In the genomic region with DNA sequence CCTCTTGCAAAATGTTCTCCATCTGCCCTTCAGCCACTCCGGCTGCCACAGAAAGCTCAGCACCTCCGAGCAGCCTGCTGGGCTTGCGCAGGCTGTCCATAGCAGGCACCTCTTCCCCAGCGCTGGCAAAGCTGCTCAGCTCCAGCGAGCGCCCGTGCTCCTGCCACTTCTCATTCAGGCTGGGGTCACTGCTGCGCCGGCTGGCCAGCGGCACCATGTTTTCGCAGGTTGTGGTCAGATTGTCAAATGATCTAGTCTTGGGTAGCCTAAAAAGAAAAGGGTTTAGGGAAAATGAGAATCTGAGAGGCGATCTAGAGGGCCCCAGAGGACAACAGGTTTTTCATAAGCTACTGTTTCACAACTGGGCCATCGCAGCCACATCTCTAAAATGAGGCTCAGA, we compare ENCODE assay signal across 22 mouse cellular contexts. TPM values are rescaled to one million over a fixed set of nuclear protein-coding genes. Genes with fewer than 3 reads are reported as not detected.
DNase-seq lines count a peak whose midpoint lies in the region; ATAC-seq and TF ChIP-seq lines count a peak whose summit lies in the region.
"Had no signal": no experiment of that assay in that cellular context is flagged by ENCODE, and none has a peak within 500 bp of the region (broad histone marks: within the 10 kb centered on the region; RNA-seq: fewer than 3 reads in every experiment).

No protein-coding gene starts in this region.

- no peak for TF ChIP-seq EP300 in stomach, postnatal 0 days (optimal IDR thresholded peaks at IDR 0.05)

- no peaks in the 10 kb centered on the region for H3K4me1 ChIP-seq in heart, embryonic 11.5 days (ENCODE audit: control insufficient read depth, insufficient read depth, low read length)
- peaks cover 10% of the 10 kb centered on the region; the same call in 1 of the 2 replicates for H3K4me1 ChIP-seq in stomach, embryonic 16.5 days (ENCODE audit: control insufficient read depth, insufficient read depth, low read length)
- H3K4me1 ChIP-seq in stomach, postnatal 0 days (replicated peaks; ENCODE audit: control insufficient read depth, insufficient read depth): no peaks in the 10 kb centered on the region
- peaks cover 28% of the 10 kb centered on the region for H3K4me1 ChIP-seq in liver, embryonic 16.5 days (ENCODE audit: control insufficient read depth, low read depth, low read length)
- no peaks in the 10 kb centered on the region for H3K4me1 ChIP-seq in midbrain, embryonic 15.5 days
- H3K4me1 ChIP-seq: embryonic facial prominence, embryonic 10.5 days; hindbrain, embryonic 15.5 days had no signal

- H3K4me3 ChIP-seq in heart, embryonic 11.5 days (ENCODE audit: low read depth, low read length): no peak overlapping the region
- no peak overlapping the region for H3K4me3 ChIP-seq in stomach, embryonic 16.5 days (replicated peaks; ENCODE audit: low read length)
- H3K4me3 ChIP-seq in stomach, postnatal 0 days (ENCODE audit: low read depth, low read length): no peak overlapping the region
- no peak overlapping the region for H3K4me3 ChIP-seq in liver, embryonic 16.5 days (ENCODE audit: low read depth, low read length)
- H3K4me3 ChIP-seq in midbrain, embryonic 15.5 days: no peak overlapping the region
- H3K4me3 ChIP-seq: embryonic facial prominence, embryonic 10.5 days; forebrain, embryonic 15.5 days; heart, adult 2 months; heart, embryonic 12.5 days; hindbrain, embryonic 15.5 days had no signal

- no peak for DNase-seq in heart, postnatal 36 days
- no peak for DNase-seq in stomach, postnatal 0 days (ENCODE audit: low spot score)
- DNase-seq in adipocyte (ENCODE audit: low spot score): no peak
- DNase-seq: adrenal gland, adult 2 months; adrenal gland, postnatal 25 days; cerebellum, adult 18-20 months; cerebellum, adult 9-11 months; gastrocnemius, postnatal 10 days; heart, adult 2 months; heart, postnatal 14 days had no signal

- WGBS in heart, embryonic 11.5 days (ENCODE audit: insufficient replicate concordance): 93% methylated on average over 13 of the region's 13 CpGs
- WGBS in stomach, embryonic 16.5 days: 96% methylated on average over 13 of the region's 13 CpGs
- WGBS in stomach, postnatal 0 days: 94% methylated on average over 13 of the region's 13 CpGs
- WGBS in liver, embryonic 16.5 days (ENCODE audit: insufficient replicate concordance): 91% methylated on average over 13 of the region's 13 CpGs
- 97% methylated on average over 13 of the region's 13 CpGs for WGBS in midbrain, embryonic 15.5 days

- H3K36me3 ChIP-seq in heart, embryonic 11.5 days (ENCODE audit: control insufficient read depth, insufficient read depth, low read length): peaks cover 39% of the 10 kb centered on the region
- peaks cover 38% of the 10 kb centered on the region for H3K36me3 ChIP-seq in stomach, embryonic 16.5 days (ENCODE audit: control insufficient read depth, insufficient read depth, low read length)
- H3K36me3 ChIP-seq in stomach, postnatal 0 days (ENCODE audit: control insufficient read depth, insufficient read depth, low read length): peaks cover 43% of the 10 kb centered on the region
- peaks cover 90% of the 10 kb centered on the region for H3K36me3 ChIP-seq in liver, embryonic 16.5 days (ENCODE audit: control insufficient read depth, insufficient read depth)
- H3K36me3 ChIP-seq in midbrain, embryonic 15.5 days (replicated peaks): peaks cover 70% of the 10 kb centered on the region

- no peak for TF ChIP-seq CTCF in stomach, postnatal 0 days (IDR thresholded peaks at IDR 0.05; ENCODE audit: low read depth)

- no peak overlapping the region for H3K4me2 ChIP-seq in heart, embryonic 11.5 days
- H3K4me2 ChIP-seq in stomach, embryonic 16.5 days (ENCODE audit: low read depth, low read length): no peak overlapping the region
- no peak overlapping the region for H3K4me2 ChIP-seq in stomach, postnatal 0 days (replicated peaks; ENCODE audit: low read depth)
- peak overlapping the region; percentile 43 for H3K4me2 ChIP-seq in liver, embryonic 16.5 days (ENCODE audit: low read depth, low read length)
- H3K4me2 ChIP-seq in midbrain, embryonic 15.5 days: no peak overlapping the region
- H3K4me2 ChIP-seq: forebrain, embryonic 15.5 days; heart, embryonic 12.5 days; hindbrain, embryonic 15.5 days had no signal

- H3K9me3 ChIP-seq in heart, embryonic 11.5 days (replicated peaks; ENCODE audit: control insufficient read depth, low read length): no peaks in the 10 kb centered on the region
- no peaks in the 10 kb centered on the region for H3K9me3 ChIP-seq in stomach, embryonic 16.5 days (replicated peaks; ENCODE audit: control insufficient read depth, low read length)
- no peaks in the 10 kb centered on the region for H3K9me3 ChIP-seq in stomach, postnatal 0 days (ENCODE audit: control insufficient read depth, low read length)
- H3K9me3 ChIP-seq in liver, embryonic 16.5 days (replicated peaks; ENCODE audit: control insufficient read depth, low read length): no peaks in the 10 kb centered on the region
- no peaks in the 10 kb centered on the region for H3K9me3 ChIP-seq in midbrain, embryonic 15.5 days
- H3K9me3 ChIP-seq: embryonic facial prominence, embryonic 10.5 days; forebrain, embryonic 15.5 days; heart, embryonic 12.5 days; hindbrain, embryonic 15.5 days had no signal

- H3K9ac ChIP-seq in heart, embryonic 11.5 days (ENCODE audit: low read depth, low read length): no peak overlapping the region
- no peak overlapping the region for H3K9ac ChIP-seq in stomach, embryonic 16.5 days (ENCODE audit: low read length)
- no peak overlapping the region for H3K9ac ChIP-seq in stomach, postnatal 0 days (ENCODE audit: low read length)
- H3K9ac ChIP-seq in liver, embryonic 16.5 days (ENCODE audit: low read depth, low read length): peak overlapping the region; percentile 26; the same call in 1 of the 2 replicates
- no peak overlapping the region for H3K9ac ChIP-seq in midbrain, embryonic 15.5 days
- H3K9ac ChIP-seq: forebrain, embryonic 15.5 days; heart, embryonic 12.5 days; hindbrain, embryonic 15.5 days had no signal

- H3K27ac ChIP-seq in heart, embryonic 11.5 days (ENCODE audit: low read depth, low read length): peak overlapping the region; percentile 24; the same call in 1 of the 2 replicates
- peak overlapping the region; percentile 79; the same call in 1 of the 2 replicates for H3K27ac ChIP-seq in stomach, embryonic 16.5 days (ENCODE audit: low read length)
- H3K27ac ChIP-seq in stomach, postnatal 0 days (replicated peaks): no peak overlapping the region; the same call in 1 of the 2 replicates
- H3K27ac ChIP-seq in liver, embryonic 16.5 days (ENCODE audit: low read length): peak overlapping the region; percentile 90
- H3K27ac ChIP-seq in midbrain, embryonic 15.5 days: no peak overlapping the region
- H3K27ac ChIP-seq: embryonic facial prominence, embryonic 10.5 days; heart, adult 2 months; hindbrain, embryonic 15.5 days had no signal

- no peaks in the 10 kb centered on the region for H3K27me3 ChIP-seq in heart, embryonic 11.5 days (ENCODE audit: control insufficient read depth, insufficient read depth, low read length)
- H3K27me3 ChIP-seq in stomach, embryonic 16.5 days (ENCODE audit: control insufficient read depth, insufficient read depth, low read length): no peaks in the 10 kb centered on the region
- H3K27me3 ChIP-seq in stomach, postnatal 0 days (ENCODE audit: control insufficient read depth, insufficient read depth, low read length): no peaks in the 10 kb centered on the region
- H3K27me3 ChIP-seq in liver, embryonic 16.5 days (ENCODE audit: control insufficient read depth, insufficient read depth, low read depth, low read length): no peaks in the 10 kb centered on the region
- H3K27me3 ChIP-seq in midbrain, embryonic 15.5 days (replicated peaks): no peaks in the 10 kb centered on the region
- H3K27me3 ChIP-seq: forebrain, embryonic 15.5 days; heart, embryonic 12.5 days; hindbrain, embryonic 15.5 days; Patski had no signal

- ATAC-seq in heart, embryonic 11.5 days (replicated peaks; ENCODE audit: insufficient number of reproducible peaks, low FRiP score, low TSS enrichment): no peak
- ATAC-seq in stomach, embryonic 16.5 days (ENCODE audit: insufficient read depth, low FRiP score): no peak
- no peak for ATAC-seq in stomach, postnatal 0 days (ENCODE audit: low FRiP score, low TSS enrichment)
- no peak for ATAC-seq in liver, embryonic 16.5 days (ENCODE audit: low read depth)
- no peak for ATAC-seq in midbrain, embryonic 15.5 days (replicated peaks)
- ATAC-seq: activated CD4-positive, CD25-positive, alpha-beta regulatory T cell, adult 4 months; Patski had no signal

- intact Hi-C loops in heart, postnatal 36 days (cut with DNase I): no loop called here

RNA-seq across cellular contexts. Expression of a gene that starts 47.5 kb away (rescaled TPM):
- 0.44 and 0.82 TPM in 2 replicates for polyA plus RNA-seq in heart, embryonic 11.5 days (2014; fragmentation: Nextera tagmentation; extraction: Ambion mirVana)
- total RNA-seq in heart, postnatal 36 days (2021): under 1 TPM in 1 of 2 experiments, not detected in 1; 0.14 TPM
- polyA plus RNA-seq in stomach, embryonic 16.5 days (2015; fragmentation: Nextera tagmentation; extraction: Ambion mirVana): 0.17 and 0.30 TPM in 2 replicates
- 0.11 and 0.51 TPM in 2 replicates for polyA plus RNA-seq in stomach, postnatal 0 days (2015; fragmentation: Nextera tagmentation; extraction: Ambion mirVana)
- polyA plus RNA-seq in liver, embryonic 16.5 days (2015; fragmentation: Nextera tagmentation; extraction: Ambion mirVana): 0.19 and 0.39 TPM in 2 replicates
- polyA plus RNA-seq in midbrain, embryonic 15.5 days (2015; fragmentation: Nextera tagmentation; extraction: Ambion mirVana): not detected in 2 replicates
- total RNA-seq: heart, postnatal 14 days had no signal
- polyA plus RNA-seq: adrenal gland, adult 2 months; C2C12; forebrain, embryonic 15.5 days; heart, adult 2 months; hindbrain, embryonic 11.5 days; hindbrain, embryonic 15.5 days; Patski had no signal

Comparison
In these comparisons a context has a peak if more than half of its experiments do, and no peak if none do; other contexts are left out.
1. H3K27ac ChIP-seq: peak in heart, embryonic 11.5 days (single experiment), stomach, embryonic 16.5 days (single experiment) and liver, embryonic 16.5 days (single experiment); none in stomach, postnatal 0 days (single experiment) and midbrain, embryonic 15.5 days (single experiment).